Mouse (Mus musculus): Measurements from ENCODE around the gene Rassf4. TPM values are rescaled to one million over a fixed set of nuclear protein-coding genes. Genes with fewer than 3 reads are reported as not detected.
"Not testable (repeated sequence)": the region's sequence is repeated elsewhere in the genome, so short reads cannot be mapped to it uniquely, and the experiment has no call there.

Rassf4 gene
- polyA plus RNA-seq, 1 experiment from 2014 or later, result 10.0 TPM

DNA sequence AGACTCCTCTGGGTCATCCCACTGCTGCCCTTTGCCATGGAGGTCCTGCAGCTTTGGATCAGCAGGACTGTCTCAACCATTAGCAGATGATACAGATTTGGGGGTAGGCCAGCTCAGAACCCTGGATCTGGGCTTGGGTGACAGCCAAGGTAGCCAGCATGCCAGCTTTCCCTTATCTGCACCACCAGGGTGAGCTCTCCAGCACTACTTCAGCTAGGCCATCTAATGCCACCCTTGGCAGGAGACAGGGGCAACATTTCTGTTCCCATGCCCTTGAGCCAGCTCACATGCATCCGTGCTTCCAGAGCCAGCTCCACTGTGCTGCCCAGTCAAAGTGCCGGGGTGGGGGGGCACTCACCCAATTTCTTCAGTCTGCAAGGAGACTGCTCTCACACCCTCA, 58.0 kb downstream of the Rassf4 start:
- H3K4me3 ChIP-seq (ENCODE audit: low read depth, low read length), result no peak overlapping the region
- no peak overlapping the region for H3K4me2 ChIP-seq (replicated peaks; ENCODE audit: low read depth, low read length)
- H3K9me3 ChIP-seq (ENCODE audit: low read length), result no peaks in the 10 kb centered on the region
- TF ChIP-seq EP300 (IDR thresholded peaks at IDR 0.05), result no peak
- no peak for TF ChIP-seq CTCF (IDR thresholded peaks at IDR 0.05)
- H3K4me1 ChIP-seq (ENCODE audit: insufficient read depth, low read depth, low read length), result no peaks in the 10 kb centered on the region
- H3K9ac ChIP-seq (replicated peaks; ENCODE audit: low read depth), result no peak overlapping the region
- no peaks in the 10 kb centered on the region for H3K27me3 ChIP-seq (replicated peaks; ENCODE audit: insufficient read depth, low read length)
- 78% methylated on average over 2 of the region's 2 CpGs for WGBS
- H3K36me3 ChIP-seq (ENCODE audit: insufficient read depth, low read length), result no peaks in the 10 kb centered on the region
- DNase-seq (ENCODE audit: low spot score), result no peak
- no peak for ATAC-seq
- no peak overlapping the region for H3K27ac ChIP-seq (ENCODE audit: low read length)

GRCm38 (mm10) chr6:116607230-116607629, 66.5 kb downstream of the Rassf4 start:
- H3K27me3 ChIP-seq (replicated peaks; ENCODE audit: insufficient read depth, low read length), result no peaks in the 10 kb centered on the region
- H3K4me2 ChIP-seq (replicated peaks; ENCODE audit: low read depth, low read length), result no peak overlapping the region
- no peak for DNase-seq (ENCODE audit: low spot score)
- H3K27ac ChIP-seq (ENCODE audit: low read length), result no peak overlapping the region
- no peaks in the 10 kb centered on the region for H3K36me3 ChIP-seq (ENCODE audit: insufficient read depth, low read length)
- no peaks in the 10 kb centered on the region for H3K9me3 ChIP-seq (ENCODE audit: low read length)
- TF ChIP-seq CTCF (IDR thresholded peaks at IDR 0.05) (no peak), EP300 (IDR thresholded peaks at IDR 0.05) (no peak)
- ATAC-seq, result no peak
- H3K4me3 ChIP-seq (ENCODE audit: low read depth, low read length), result no peak overlapping the region
- 43% methylated on average over 4 of the region's 4 CpGs for WGBS
- no peak overlapping the region for H3K9ac ChIP-seq (replicated peaks; ENCODE audit: low read depth)
- no peaks in the 10 kb centered on the region for H3K4me1 ChIP-seq (ENCODE audit: insufficient read depth, low read depth, low read length)

DNA sequence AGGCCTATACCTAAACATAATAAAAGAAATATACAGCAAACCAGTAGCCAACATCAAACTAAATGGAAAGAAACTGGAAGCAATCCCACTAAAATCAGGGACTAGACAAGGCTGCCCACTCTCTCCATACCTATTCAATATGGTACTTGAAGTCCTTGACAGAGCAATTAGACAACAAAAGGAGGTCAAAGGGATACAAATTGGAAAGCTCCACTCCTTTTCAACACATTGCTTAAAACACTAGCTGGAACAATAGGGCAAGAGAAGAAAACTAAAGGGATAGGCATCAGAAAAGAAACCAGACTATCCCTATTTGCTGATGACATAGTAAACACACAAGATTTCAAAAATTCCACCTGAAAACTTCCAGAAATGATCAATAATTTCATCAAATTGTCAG, 72.8 kb downstream of the Rassf4 start:
- not testable (repeated sequence) for ATAC-seq; H3K4me3 ChIP-seq (ENCODE audit: low read depth, low read length); H3K4me2 ChIP-seq (replicated peaks; ENCODE audit: low read depth, low read length)

DNA sequence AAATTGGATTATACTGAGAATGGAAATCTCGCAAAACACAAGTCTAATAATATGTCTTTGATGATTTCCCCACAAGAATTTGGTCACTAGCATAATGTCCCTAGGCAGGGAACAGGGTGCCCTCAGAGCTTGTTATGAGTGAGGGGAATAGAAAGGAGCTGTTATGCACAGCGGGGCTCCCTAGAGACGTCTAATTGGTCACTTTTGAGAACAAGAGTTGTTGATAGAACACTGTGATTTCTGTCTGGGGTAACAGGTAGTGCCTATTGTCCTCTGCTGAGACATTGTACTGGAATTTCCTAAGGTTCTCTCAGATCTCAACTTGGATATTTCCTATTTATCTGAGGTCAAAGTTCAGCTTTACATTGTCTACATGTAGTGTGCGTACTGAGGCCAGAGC, 89.7 kb downstream of the Rassf4 start, which contains the start of gene Olfr215:
Gene Olfr215, minus strand, starts transcription at position 101 of the 400 bp plus-strand sequence.
- 67% methylated on average over 4 of the region's 4 CpGs for WGBS
- ATAC-seq (no peak), DNase-seq (ENCODE audit: low spot score) (no peak)
- TF ChIP-seq EP300 (IDR thresholded peaks at IDR 0.05), result no peak
- no peak for TF ChIP-seq CTCF (IDR thresholded peaks at IDR 0.05)
- Histone ChIP-seq H3K9me3 (ENCODE audit: low read length) (no peaks in the 10 kb centered on the region), H3K27ac (ENCODE audit: low read length) (no peak within 1 kb of the TSS), H3K4me2 (replicated peaks; ENCODE audit: low read depth, low read length) (no peak within 1 kb of the TSS), H3K4me3 (ENCODE audit: low read depth, low read length) (no peak within 1 kb of the TSS), H3K36me3 (ENCODE audit: insufficient read depth, low read length) (no peaks in the 10 kb centered on the region), H3K27me3 (replicated peaks; ENCODE audit: insufficient read depth, low read length) (no peaks in the 10 kb centered on the region), H3K4me1 (ENCODE audit: insufficient read depth, low read depth, low read length) (no peaks in the 10 kb centered on the region), H3K9ac (replicated peaks; ENCODE audit: low read depth) (no peak within 1 kb of the TSS)

More for the DNA sequence above, 72.8 kb downstream of the Rassf4 start:
- H3K36me3 ChIP-seq (ENCODE audit: insufficient read depth, low read length); DNase-seq (ENCODE audit: low spot score); H3K27ac ChIP-seq (ENCODE audit: low read length); H3K9ac ChIP-seq (replicated peaks; ENCODE audit: low read depth); H3K9me3 ChIP-seq (ENCODE audit: low read length); H3K4me1 ChIP-seq (ENCODE audit: insufficient read depth, low read depth, low read length); H3K27me3 ChIP-seq (replicated peaks; ENCODE audit: insufficient read depth, low read length): not testable (repeated sequence)

Small RNAs within 50 kb of the gene (microRNA-seq; reads per million reads assigned to microRNA genes)
- gene Mir7043, result not detected

Other genes starting within 250 kb of the Rassf4 start
- gene Alox5, start 212.8 kb downstream of the Rassf4 start, polyA plus RNA-seq (2015; fragmentation: Nextera tagmentation; extraction: Ambion mirVana), result 3.1 TPM in 2 replicates
- gene Olfr211, start 184.9 kb downstream of the Rassf4 start, polyA plus RNA-seq (2015; fragmentation: Nextera tagmentation; extraction: Ambion mirVana), result not detected in 2 replicates
- 0.07 TPM in 1 of 2 replicates, not detected in the other for gene Olfr212, start 167.4 kb downstream of the Rassf4 start, polyA plus RNA-seq (2015; fragmentation: Nextera tagmentation; extraction: Ambion mirVana)
- not detected in 2 replicates for gene Olfr213, start 135.5 kb downstream of the Rassf4 start, polyA plus RNA-seq (2015; fragmentation: Nextera tagmentation; extraction: Ambion mirVana)
- 0.32 and 0.35 TPM in 2 replicates for gene Gm5580, start 122.8 kb downstream of the Rassf4 start, polyA plus RNA-seq (2015; fragmentation: Nextera tagmentation; extraction: Ambion mirVana)
- gene Olfr214, start 119.7 kb downstream of the Rassf4 start, polyA plus RNA-seq (2015; fragmentation: Nextera tagmentation; extraction: Ambion mirVana), result not detected in 2 replicates
- not detected in 2 replicates for gene Olfr215, start 89.8 kb downstream of the Rassf4 start, polyA plus RNA-seq (2015; fragmentation: Nextera tagmentation; extraction: Ambion mirVana)
- gene Zfp422, start 45.0 kb downstream of the Rassf4 start, polyA plus RNA-seq (2015; fragmentation: Nextera tagmentation; extraction: Ambion mirVana), result 58.1 and 64.4 TPM in 2 replicates
- gene Depp1, start 23.3 kb downstream of the Rassf4 start, polyA plus RNA-seq (2015; fragmentation: Nextera tagmentation; extraction: Ambion mirVana), result 79.3 and 86.1 TPM in 2 replicates
- 0.01 and 0.02 TPM in 2 replicates for gene Tmem72, start 43.0 kb upstream of the Rassf4 start, polyA plus RNA-seq (2015; fragmentation: Nextera tagmentation; extraction: Ambion mirVana)

Measured in lung, postnatal 0 days (tissue).